Mouse (Mus musculus) kidney, embryonic 15.5 days (tissue): Measurements from ENCODE around the gene Vps35l. TPM values are rescaled to one million over a fixed set of nuclear protein-coding genes. Genes with fewer than 3 reads are reported as not detected.

ENCODE experiments used
- ATAC-seq: fragments of 200-750 bp; cut with Nextera tagmentation; replicated peaks from 2 replicates; pipeline ENCODE4 v1.8.0; 2017; ENCODE audit warnings: moderate TSS enrichment; ENCODE audit not compliant: low FRiP score
- H3K27ac ChIP-seq: fragments of 300-500 bp; sonication (generic); 2 replicates; pipeline ENCODE4 v1.5.1; 2015; ENCODE audit warnings: mild to moderate bottlenecking, inconsistent platforms
- H3K27me3 ChIP-seq: fragments of 300-500 bp; sonication (generic); 2 replicates; pipeline ENCODE4 v1.6.1; 2015; ENCODE audit warnings: inconsistent platforms
- H3K36me3 ChIP-seq: fragments of 300-500 bp; sonication (generic); 2 replicates; pipeline ENCODE4 v1.6.1; 2015; ENCODE audit warnings: inconsistent platforms
- H3K4me1 ChIP-seq: fragments of 300-500 bp; sonication (generic); 2 replicates; pipeline ENCODE4 v1.6.1; 2015; ENCODE audit warnings: inconsistent platforms
- H3K4me2 ChIP-seq: fragments of 300-500 bp; sonication (generic); 2 replicates; pipeline ENCODE4 v1.6.1; 2015; ENCODE audit warnings: moderate library complexity, mild to moderate bottlenecking, inconsistent platforms
- H3K4me3 ChIP-seq: fragments of 300-500 bp; sonication (generic); replicated peaks from 2 replicates; pipeline ENCODE4 v1.5.1; 2015; ENCODE audit warnings: mild to moderate bottlenecking, inconsistent platforms
- H3K9ac ChIP-seq: fragments of 300-500 bp; sonication (generic); 2 replicates; pipeline ENCODE4 v1.6.1; 2015; ENCODE audit warnings: mild to moderate bottlenecking, inconsistent platforms
- H3K9me3 ChIP-seq: fragments of 300-500 bp; sonication (generic); replicated peaks from 2 replicates; pipeline ENCODE4 v1.6.1; 2016; ENCODE audit warnings: inconsistent platforms
- WGBS: fragments of 180-500 bp; shearing (Covaris S2); methylation state at CpG from one replicate; pipeline ENCODE4 v1.1.7; 2015; ENCODE audit warnings: mixed read lengths; 5-methylcytosine and 5-hydroxymethylcytosine counted together
- polyA plus RNA-seq: library from polyadenylated mRNA; unstranded; fragments of >200 nt; fragmentation: Nextera tagmentation; extraction: Ambion mirVana; gene quantifications from 2 replicates; pipeline ENCODE4 v1.2.1, GENCODE M21; 2015

Vps35l gene
- polyA plus RNA-seq, 1 experiment from 2014 or later = 72.0 TPM

GRCm38 (mm10) chr7:118841030-118841745 lies 101.2 kb downstream of the Vps35l start:
- no peak for ATAC-seq
- peaks cover 100% of the 10 kb centered on the region for H3K36me3 ChIP-seq
- 81% methylated on average over 8 of the region's 8 CpGs for WGBS
- H3K27ac ChIP-seq = no peak overlapping the region
- no peak overlapping the region for H3K4me2 ChIP-seq
- no peak overlapping the region for H3K4me3 ChIP-seq
- H3K4me1 ChIP-seq = no peaks in the 10 kb centered on the region
- H3K9me3 ChIP-seq = no peaks in the 10 kb centered on the region
- no peaks in the 10 kb centered on the region for H3K27me3 ChIP-seq
- H3K9ac ChIP-seq = no peak overlapping the region

- H3K9me3 ChIP-seq = no peaks in the 10 kb centered on the region
- H3K4me3 ChIP-seq = no peak overlapping the region
- H3K4me2 ChIP-seq = no peak overlapping the region
- H3K4me1 ChIP-seq = no peaks in the 10 kb centered on the region
- H3K27ac ChIP-seq = no peak overlapping the region
- ATAC-seq = no peak
- H3K9ac ChIP-seq = no peak overlapping the region
- H3K36me3 ChIP-seq = peaks cover 100% of the 10 kb centered on the region
- WGBS = 47% methylated on average over 1 of the region's 1 CpGs
- H3K27me3 ChIP-seq = no peaks in the 10 kb centered on the region
These were observed 101.8 kb downstream of the Vps35l start for GRCm38 (mm10) chr7:118841796-118842195.

GRCm38 (mm10) chr7:118842938-118843337 lies 102.9 kb downstream of the Vps35l start:
- H3K9ac ChIP-seq = no peak overlapping the region
- no peaks in the 10 kb centered on the region for H3K4me1 ChIP-seq
- no peak overlapping the region for H3K4me2 ChIP-seq
- H3K9me3 ChIP-seq = no peaks in the 10 kb centered on the region
- no peak overlapping the region for H3K4me3 ChIP-seq
- H3K27me3 ChIP-seq = no peaks in the 10 kb centered on the region
- H3K27ac ChIP-seq = no peak overlapping the region
- H3K36me3 ChIP-seq = peaks cover 100% of the 10 kb centered on the region
- no peak for ATAC-seq
- WGBS = 78% methylated on average over 4 of the region's 4 CpGs

- no peak for ATAC-seq
- peaks cover 100% of the 10 kb centered on the region for H3K36me3 ChIP-seq
- H3K27me3 ChIP-seq = no peaks in the 10 kb centered on the region
- no peak overlapping the region for H3K4me3 ChIP-seq
- no peak overlapping the region for H3K4me2 ChIP-seq
- H3K9ac ChIP-seq = no peak overlapping the region
- peaks cover 9% of the 10 kb centered on the region for H3K4me1 ChIP-seq
- no peaks in the 10 kb centered on the region for H3K9me3 ChIP-seq
- WGBS = 75% methylated on average over 5 of the region's 5 CpGs
- H3K27ac ChIP-seq = no peak overlapping the region
These were observed 105.1 kb downstream of the Vps35l start for GRCm38 (mm10) chr7:118845141-118845540.

GRCm38 (mm10) chr7:118846329-118846728 lies 106.3 kb downstream of the Vps35l start:
- peaks cover 9% of the 10 kb centered on the region for H3K4me1 ChIP-seq
- no peaks in the 10 kb centered on the region for H3K27me3 ChIP-seq
- H3K27ac ChIP-seq = no peak overlapping the region
- H3K36me3 ChIP-seq = peaks cover 100% of the 10 kb centered on the region
- no peaks in the 10 kb centered on the region for H3K9me3 ChIP-seq
- H3K4me3 ChIP-seq = no peak overlapping the region
- H3K4me2 ChIP-seq = no peak overlapping the region
- H3K9ac ChIP-seq = no peak overlapping the region
- ATAC-seq = no peak
- 94% methylated on average over 4 of the region's 4 CpGs for WGBS

- Histone ChIP-seq H3K9ac (no peak overlapping the region), H3K27ac (peak overlapping the region; percentile 77), H3K27me3 (no peaks in the 10 kb centered on the region), H3K4me1 (peaks cover 17% of the 10 kb centered on the region), H3K4me3 (no peak overlapping the region), H3K36me3 (peaks cover 97% of the 10 kb centered on the region), H3K9me3 (no peaks in the 10 kb centered on the region), H3K4me2 (no peak overlapping the region)
- 67% methylated on average over 10 of the region's 10 CpGs for WGBS
- peak; percentile 63 for ATAC-seq
These were observed 108.8 kb downstream of the Vps35l start for GRCm38 (mm10) chr7:118848796-118849195.

GRCm38 (mm10) chr7:118849543-118850250 lies 109.7 kb downstream of the Vps35l start:
- 56% methylated on average over 5 of the region's 5 CpGs for WGBS
- H3K4me2 ChIP-seq = no peak overlapping the region
- H3K4me1 ChIP-seq = peaks cover 26% of the 10 kb centered on the region
- H3K27ac ChIP-seq = peak overlapping the region; percentile 77
- ATAC-seq = peak; percentile 9; the same call in 1 of the 2 replicates
- peaks cover 88% of the 10 kb centered on the region for H3K36me3 ChIP-seq
- H3K9ac ChIP-seq = no peak overlapping the region
- H3K9me3 ChIP-seq = no peaks in the 10 kb centered on the region
- H3K4me3 ChIP-seq = no peak overlapping the region
- H3K27me3 ChIP-seq = no peaks in the 10 kb centered on the region

GRCm38 (mm10) chr7:118850676-118851290 lies 110.8 kb downstream of the Vps35l start:
- peak overlapping the region; percentile 77; the same call in 1 of the 2 replicates for H3K27ac ChIP-seq
- H3K4me3 ChIP-seq = no peak overlapping the region
- 76% methylated on average over 9 of the region's 9 CpGs for WGBS
- no peaks in the 10 kb centered on the region for H3K9me3 ChIP-seq
- H3K4me1 ChIP-seq = peaks cover 29% of the 10 kb centered on the region
- no peak overlapping the region for H3K4me2 ChIP-seq
- H3K27me3 ChIP-seq = no peaks in the 10 kb centered on the region
- no peak overlapping the region for H3K9ac ChIP-seq
- H3K36me3 ChIP-seq = peaks cover 77% of the 10 kb centered on the region
- no peak for ATAC-seq

- H3K4me2 ChIP-seq = no peak overlapping the region
- H3K4me3 ChIP-seq = no peak overlapping the region
- no peaks in the 10 kb centered on the region for H3K27me3 ChIP-seq
- H3K36me3 ChIP-seq = peaks cover 69% of the 10 kb centered on the region
- H3K9me3 ChIP-seq = no peaks in the 10 kb centered on the region
- H3K9ac ChIP-seq = no peak overlapping the region
- peaks cover 34% of the 10 kb centered on the region for H3K4me1 ChIP-seq
- WGBS = 92% methylated on average over 7 of the region's 7 CpGs
- ATAC-seq = no peak
- no peak overlapping the region for H3K27ac ChIP-seq
These were observed 111.5 kb downstream of the Vps35l start for GRCm38 (mm10) chr7:118851571-118851970.

- Histone ChIP-seq H3K9ac (no peak overlapping the region), H3K36me3 (peaks cover 59% of the 10 kb centered on the region), H3K4me1 (peaks cover 34% of the 10 kb centered on the region), H3K27me3 (no peaks in the 10 kb centered on the region), H3K9me3 (no peaks in the 10 kb centered on the region), H3K4me3 (no peak overlapping the region), H3K4me2 (no peak overlapping the region), H3K27ac (peak overlapping the region; percentile 27; the same call in 1 of the 2 replicates)
- ATAC-seq = no peak
- WGBS = 86% methylated on average over 4 of the region's 4 CpGs
These were observed 112.6 kb downstream of the Vps35l start for GRCm38 (mm10) chr7:118852611-118853010.

GRCm38 (mm10) chr7:118854606-118855005 lies 114.6 kb downstream of the Vps35l start:
- peak overlapping the region; percentile 85; the same call in 1 of the 2 replicates for H3K27ac ChIP-seq
- peak overlapping the region; percentile 70 for H3K4me2 ChIP-seq
- H3K27me3 ChIP-seq = no peaks in the 10 kb centered on the region
- peaks cover 39% of the 10 kb centered on the region for H3K36me3 ChIP-seq
- peak overlapping the region; percentile 96 for H3K4me3 ChIP-seq
- H3K4me1 ChIP-seq = peaks cover 29% of the 10 kb centered on the region
- ATAC-seq = no peak
- peak overlapping the region; percentile 68 for H3K9ac ChIP-seq
- 11% methylated on average over 3 of the region's 3 CpGs for WGBS
- H3K9me3 ChIP-seq = no peaks in the 10 kb centered on the region
